In the genomic region with DNA sequence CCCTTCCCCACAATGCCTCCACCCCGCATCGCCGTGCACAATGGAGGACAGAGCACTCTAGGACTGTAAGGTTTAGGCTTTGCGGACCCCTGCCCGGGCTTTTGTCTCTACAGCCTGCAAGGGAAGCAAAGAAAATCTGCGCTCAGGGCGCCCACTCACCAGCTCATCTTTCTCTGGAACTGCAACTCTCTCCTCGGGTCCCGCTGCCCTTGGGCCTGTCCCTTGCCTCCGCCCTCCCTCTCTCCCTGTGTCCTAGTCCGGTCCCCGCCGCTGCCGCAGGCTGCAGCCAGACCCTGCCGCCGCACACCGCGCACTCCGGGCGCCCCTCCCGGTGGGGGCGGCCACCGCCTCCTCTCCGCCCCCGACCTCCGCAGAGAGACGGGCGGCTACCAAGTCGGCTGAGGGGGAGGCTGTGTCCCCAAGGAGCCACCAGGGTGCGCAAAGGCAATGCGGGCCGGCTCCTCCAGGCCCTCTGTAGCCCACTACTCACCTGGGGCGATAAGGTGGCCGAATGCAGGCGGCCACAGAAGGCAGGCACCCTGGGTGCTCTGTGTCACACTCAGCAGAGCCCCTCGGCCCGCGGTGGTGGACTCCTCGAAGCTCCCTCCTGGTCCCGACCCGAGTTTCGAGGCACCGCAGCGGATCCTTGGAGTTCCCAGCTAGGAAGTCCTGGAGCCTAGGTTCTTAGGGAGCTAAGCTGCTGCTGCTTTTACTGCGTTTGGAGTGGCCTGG, we compare ENCODE assay signal across 8 mouse cellular contexts.
DNase-seq lines count a peak whose midpoint lies in the region; ATAC-seq and TF ChIP-seq lines count a peak whose summit lies in the region.

No protein-coding gene starts in this region.

- H3K4me1 ChIP-seq in embryonic fibroblast, embryonic 13.5 days (ENCODE audit: control insufficient read depth, insufficient read depth, low read length) = peaks cover 13% of the 10 kb centered on the region
- H3K4me1 ChIP-seq in heart, embryonic 12.5 days (replicated peaks) = peaks cover 36% of the 10 kb centered on the region
- H3K4me1 ChIP-seq in kidney, embryonic 15.5 days = peaks cover 42% of the 10 kb centered on the region
- peaks cover 26% of the 10 kb centered on the region for H3K4me1 ChIP-seq in limb, embryonic 15.5 days
- H3K4me1 ChIP-seq in midbrain, embryonic 16.5 days (ENCODE audit: control insufficient read depth, insufficient read depth, low read length) = peaks cover 6% of the 10 kb centered on the region; the same call in 1 of the 2 replicates
- peaks cover 6% of the 10 kb centered on the region; the same call in 1 of the 2 replicates for H3K4me1 ChIP-seq in stomach, embryonic 15.5 days

- H3K9ac ChIP-seq in heart, embryonic 12.5 days = peak overlapping the region; percentile 94
- H3K9ac ChIP-seq in kidney, embryonic 15.5 days = peak overlapping the region; percentile 81
- peak overlapping the region; percentile 77 for H3K9ac ChIP-seq in limb, embryonic 15.5 days
- peak overlapping the region; percentile 78 for H3K9ac ChIP-seq in midbrain, embryonic 16.5 days (ENCODE audit: low read depth, low read length)
- peak overlapping the region; percentile 80 for H3K9ac ChIP-seq in stomach, embryonic 15.5 days

- H3K27ac ChIP-seq in embryonic fibroblast, embryonic 13.5 days (ENCODE audit: insufficient read depth, low read length) = peak overlapping the region; percentile 92
- H3K27ac ChIP-seq in heart, embryonic 12.5 days (ENCODE audit: poor library complexity, severe bottlenecking) = peak overlapping the region; percentile 90
- peak overlapping the region; percentile 92 for H3K27ac ChIP-seq in kidney, embryonic 15.5 days
- H3K27ac ChIP-seq in limb, embryonic 15.5 days = peak overlapping the region; percentile 93
- H3K27ac ChIP-seq in midbrain, embryonic 16.5 days (ENCODE audit: low read length) = peak overlapping the region; percentile 36
- H3K27ac ChIP-seq in stomach, embryonic 15.5 days = peak overlapping the region; percentile 86

- no peaks in the 10 kb centered on the region for H3K27me3 ChIP-seq in heart, embryonic 12.5 days (replicated peaks)
- no peaks in the 10 kb centered on the region for H3K27me3 ChIP-seq in kidney, embryonic 15.5 days
- no peaks in the 10 kb centered on the region for H3K27me3 ChIP-seq in limb, embryonic 15.5 days
- H3K27me3 ChIP-seq in midbrain, embryonic 16.5 days (ENCODE audit: control insufficient read depth, insufficient read depth, low read depth, low read length) = no peaks in the 10 kb centered on the region
- no peaks in the 10 kb centered on the region for H3K27me3 ChIP-seq in stomach, embryonic 15.5 days (replicated peaks)

- under 1% methylated on average over 45 of the region's 45 CpGs for WGBS in heart, embryonic 12.5 days
- under 1% methylated on average over 45 of the region's 45 CpGs for WGBS in kidney, embryonic 15.5 days
- under 1% methylated on average over 45 of the region's 45 CpGs for WGBS in limb, embryonic 15.5 days
- under 1% methylated on average over 45 of the region's 45 CpGs for WGBS in midbrain, embryonic 16.5 days
- WGBS in stomach, embryonic 15.5 days = under 1% methylated on average over 45 of the region's 45 CpGs

- H3K9me3 ChIP-seq in heart, embryonic 12.5 days (replicated peaks) = no peaks in the 10 kb centered on the region
- no peaks in the 10 kb centered on the region for H3K9me3 ChIP-seq in kidney, embryonic 15.5 days (replicated peaks)
- H3K9me3 ChIP-seq in limb, embryonic 15.5 days = no peaks in the 10 kb centered on the region
- no peaks in the 10 kb centered on the region for H3K9me3 ChIP-seq in midbrain, embryonic 16.5 days (replicated peaks; ENCODE audit: control insufficient read depth, low read length, poor library complexity, severe bottlenecking)
- no peaks in the 10 kb centered on the region for H3K9me3 ChIP-seq in stomach, embryonic 15.5 days

- peak overlapping the region; percentile 76 for H3K4me2 ChIP-seq in heart, embryonic 12.5 days
- peak overlapping the region; percentile 87 for H3K4me2 ChIP-seq in kidney, embryonic 15.5 days
- H3K4me2 ChIP-seq in limb, embryonic 15.5 days = peak overlapping the region; percentile 73
- H3K4me2 ChIP-seq in midbrain, embryonic 16.5 days (ENCODE audit: low read length) = peak overlapping the region; percentile 99
- H3K4me2 ChIP-seq in stomach, embryonic 15.5 days = peak overlapping the region; percentile 90

- no peaks in the 10 kb centered on the region for H3K36me3 ChIP-seq in heart, embryonic 12.5 days
- H3K36me3 ChIP-seq in kidney, embryonic 15.5 days = no peaks in the 10 kb centered on the region
- no peaks in the 10 kb centered on the region for H3K36me3 ChIP-seq in limb, embryonic 15.5 days
- no peaks in the 10 kb centered on the region for H3K36me3 ChIP-seq in midbrain, embryonic 16.5 days (ENCODE audit: control insufficient read depth, insufficient read depth, low read length)
- no peaks in the 10 kb centered on the region for H3K36me3 ChIP-seq in stomach, embryonic 15.5 days

- TF ChIP-seq CTCF in embryonic fibroblast, embryonic 13.5 days (IDR thresholded peaks at IDR 0.05; ENCODE audit: borderline replicate concordance, insufficient read depth, low read length) = peak; percentile 61

- peak overlapping the region; percentile 99 for H3K4me3 ChIP-seq in embryonic fibroblast, embryonic 13.5 days (ENCODE audit: insufficient read depth, low read length)
- peak overlapping the region; percentile 78 for H3K4me3 ChIP-seq in heart, embryonic 12.5 days
- peak overlapping the region; percentile 67 for H3K4me3 ChIP-seq in kidney, embryonic 15.5 days (replicated peaks)
- peak overlapping the region; percentile 71 for H3K4me3 ChIP-seq in limb, embryonic 15.5 days
- H3K4me3 ChIP-seq in midbrain, embryonic 16.5 days (ENCODE audit: low read depth, low read length) = peak overlapping the region; percentile 79
- peak overlapping the region; percentile 71 for H3K4me3 ChIP-seq in stomach, embryonic 15.5 days (replicated peaks)

- peak; percentile 95 for ATAC-seq in heart, embryonic 12.5 days (ENCODE audit: insufficient number of reproducible peaks, low FRiP score)
- peak; percentile 97 for ATAC-seq in kidney, embryonic 15.5 days (replicated peaks; ENCODE audit: low FRiP score)
- ATAC-seq in limb, embryonic 15.5 days (ENCODE audit: insufficient number of reproducible peaks, low FRiP score, low TSS enrichment, low read depth) = peak; percentile 95
- peak; percentile 95 for ATAC-seq in midbrain, embryonic 16.5 days
- ATAC-seq in stomach, embryonic 15.5 days (ENCODE audit: insufficient read depth, low FRiP score, low read depth) = peak; percentile 96

- TF ChIP-seq POLR2A in embryonic fibroblast, embryonic 13.5 days (IDR thresholded peaks at IDR 0.05; ENCODE audit: low read depth, low read length) = peak; percentile 93

- DNase-seq in spleen, adult 18-20 months = peak; percentile 12 to 26
- no peak for DNase-seq in spleen, adult 12 weeks (ENCODE audit: low spot score)

Comparison
In these comparisons a context has a peak if more than half of its experiments do, and no peak if none do; other contexts are left out.
1. H3K27ac ChIP-seq: peak in every context shown above with its lines; median percentile 93 in limb, embryonic 15.5 days; 92 in embryonic fibroblast, embryonic 13.5 days; 92 in kidney, embryonic 15.5 days; 90 in heart, embryonic 12.5 days; 86 in stomach, embryonic 15.5 days; 36 in midbrain, embryonic 16.5 days.